In genomic region chr4:14325686-14326085, GRCm38 (mm10) we compare ENCODE assay signal across 30 mouse cellular contexts.
DNase-seq lines count a peak whose midpoint lies in the region; ATAC-seq and TF ChIP-seq lines count a peak whose summit lies in the region.
"Had no signal": no experiment of that assay in that cellular context is flagged by ENCODE, and none has a peak within 500 bp of the region (broad histone marks: within the 10 kb centered on the region; RNA-seq: fewer than 3 reads in every experiment).

No protein-coding gene starts in this region.

- no peak for TF ChIP-seq CTCF in kidney, adult 2 months (conservative IDR thresholded peaks at IDR 0.05; ENCODE audit: insufficient read depth, insufficient read length, low read depth, low read length)

- TF ChIP-seq POLR2A in kidney, adult 2 months (IDR thresholded peaks at IDR 0.05; ENCODE audit: low read depth, low read length), result no peak

- intact Hi-C loops in left cerebral cortex, postnatal 25 days (cut with DNase I), result loop anchor here (5.0 kb wide), 1 partner anchor 248 kb away; no protein-coding TSS in a partner anchor
- intact Hi-C loops in left cerebral cortex, postnatal 4 days (cut with DNase I), result no loop called here

- ATAC-seq in kidney, embryonic 14.5 days (ENCODE audit: low FRiP score, low TSS enrichment), result no peak
- ATAC-seq: forebrain, embryonic 16.5 days; intestine, embryonic 15.5 days; liver, postnatal 0 days; Patski had no signal

- no peak overlapping the region for H3K9ac ChIP-seq in kidney, embryonic 14.5 days (ENCODE audit: low read depth, low read length)
- H3K9ac ChIP-seq: hindbrain, embryonic 15.5 days; intestine, embryonic 15.5 days; kidney, embryonic 15.5 days; limb, embryonic 12.5 days; liver, postnatal 0 days had no signal

- no peak overlapping the region for H3K27ac ChIP-seq in kidney, adult 2 months (ENCODE audit: insufficient read depth, low read depth, low read length)
- no peak overlapping the region for H3K27ac ChIP-seq in kidney, embryonic 14.5 days (ENCODE audit: low read depth, low read length)
- H3K27ac ChIP-seq: forebrain, embryonic 10.5 days; heart, embryonic 10.5 days; hindbrain, embryonic 15.5 days; intestine, embryonic 15.5 days; kidney, embryonic 15.5 days; limb, embryonic 12.5 days had no signal

- no peaks in the 10 kb centered on the region for H3K36me3 ChIP-seq in kidney, adult 2 months (ENCODE audit: control insufficient read depth, insufficient read depth, low read length)
- no peaks in the 10 kb centered on the region for H3K36me3 ChIP-seq in kidney, embryonic 14.5 days (ENCODE audit: control insufficient read depth, insufficient read depth, low read length)
- H3K36me3 ChIP-seq: forebrain, embryonic 10.5 days; G1E; heart, embryonic 10.5 days; hindbrain, embryonic 15.5 days; intestine, embryonic 15.5 days; kidney, embryonic 15.5 days; limb, embryonic 12.5 days had no signal

- H3K27me3 ChIP-seq in kidney, adult 2 months (replicated peaks; ENCODE audit: control insufficient read depth, insufficient read depth, low read length), result no peaks in the 10 kb centered on the region
- H3K27me3 ChIP-seq in kidney, embryonic 14.5 days (ENCODE audit: control insufficient read depth, insufficient read depth, low read length), result no peaks in the 10 kb centered on the region
- H3K27me3 ChIP-seq: CH12.LX; hindbrain, embryonic 15.5 days; intestine, embryonic 15.5 days; kidney, embryonic 15.5 days; limb, embryonic 12.5 days; Patski had no signal

- no peak overlapping the region for H3K4me3 ChIP-seq in kidney, adult 2 months (ENCODE audit: insufficient read depth, low read depth, low read length)
- H3K4me3 ChIP-seq in kidney, embryonic 14.5 days (ENCODE audit: low read length), result no peak overlapping the region
- H3K4me3 ChIP-seq: forebrain, embryonic 10.5 days; heart, embryonic 10.5 days; hindbrain, embryonic 15.5 days; intestine, embryonic 15.5 days; kidney, embryonic 15.5 days; limb, embryonic 12.5 days had no signal

- no peaks in the 10 kb centered on the region for H3K4me1 ChIP-seq in kidney, adult 2 months (ENCODE audit: control insufficient read depth, insufficient read depth, low read length)
- H3K4me1 ChIP-seq in kidney, embryonic 14.5 days (ENCODE audit: control insufficient read depth, insufficient read depth, low read length), result no peaks in the 10 kb centered on the region
- H3K4me1 ChIP-seq: forebrain, embryonic 10.5 days; heart, embryonic 10.5 days; hindbrain, embryonic 15.5 days; intestine, embryonic 15.5 days; kidney, embryonic 15.5 days; limb, embryonic 12.5 days had no signal

- WGBS in kidney, adult 2 months, result 64% methylated on average over 4 of the region's 4 CpGs
- 73% methylated on average over 4 of the region's 4 CpGs for WGBS in kidney, embryonic 14.5 days

- peak; percentile 4 for DNase-seq in kidney, adult 2 months
- DNase-seq in left cerebral cortex, postnatal 25 days (ENCODE audit: low spot score in 2 of 2), result peak; percentile 14 to 18
- DNase-seq in left cerebral cortex, postnatal 4 days, result no peak
- DNase-seq in embryo, embryonic 10.5 days (ENCODE audit: low spot score), result peak; percentile 5
- DNase-seq in forelimb bud, embryonic 11.5 days (ENCODE audit: low read depth, low spot score), result peak; percentile 31
- no peak for DNase-seq in spleen, adult 18-20 months
- DNase-seq in adrenal gland, adult (ENCODE audit: inconsistent age in 2 of 2, low spot score in 1 of 2), result no peak
- DNase-seq: adrenal gland, adult 8-10 months; B cell, adult 2 months; cerebellum, adult 9-11 months; gastrocnemius, postnatal 10 days; heart, postnatal 4 days; kidney, postnatal 36 days; liver, postnatal 0 days; lung, postnatal 10 days; right cerebral cortex, postnatal 25 days; thymus, postnatal 14 days had no signal

- no peak overlapping the region for H3K4me2 ChIP-seq in kidney, embryonic 14.5 days (replicated peaks; ENCODE audit: low read depth, low read length)
- H3K4me2 ChIP-seq: hindbrain, embryonic 15.5 days; intestine, embryonic 15.5 days; kidney, embryonic 15.5 days; limb, embryonic 12.5 days; liver, embryonic 11.5 days; midbrain, embryonic 11.5 days had no signal

- no peaks in the 10 kb centered on the region for H3K9me3 ChIP-seq in kidney, embryonic 14.5 days (ENCODE audit: control insufficient read depth, low read length)
- H3K9me3 ChIP-seq: forebrain, embryonic 10.5 days; G1E; heart, embryonic 10.5 days; hindbrain, embryonic 15.5 days; intestine, embryonic 15.5 days; kidney, embryonic 15.5 days; limb, embryonic 12.5 days had no signal

Comparison
In these comparisons a context has a peak if more than half of its experiments do, and no peak if none do; other contexts are left out.
1. DNase-seq: peak in kidney, adult 2 months (single experiment), left cerebral cortex, postnatal 25 days (2 of 2), embryo, embryonic 10.5 days (single experiment) and forelimb bud, embryonic 11.5 days (single experiment); none in left cerebral cortex, postnatal 4 days (single experiment), spleen, adult 18-20 months (0 of 2) and adrenal gland, adult (0 of 2).